Mouse (Mus musculus): ENCODE measurements around the gene Phxr2. TPM values are rescaled to one million over a fixed set of nuclear protein-coding genes. Genes with fewer than 3 reads are reported as not detected.

Gene Phxr2
- polyA plus RNA-seq, 1 experiment from 2014 or later, result not detected

GRCm38 (mm10) chr10:99126954-99127353 is 829 bp upstream of the Phxr2 start:
- no peak; the same call in 1 of the 2 replicates for ATAC-seq (replicated peaks; ENCODE audit: extremely low read depth, insufficient read depth, low FRiP score)

GRCm38 (mm10) chr10:99119471-99119870 is 6.7 kb downstream of the Phxr2 start:
- H3K4me1 ChIP-seq (ENCODE audit: control insufficient read depth, insufficient read depth, low read length), result peaks cover 10% of the 10 kb centered on the region
- no peak overlapping the region for H3K27ac ChIP-seq (ENCODE audit: low read length)
- H3K27me3 ChIP-seq (ENCODE audit: control insufficient read depth, insufficient read depth, low read length), result no peaks in the 10 kb centered on the region
- WGBS, result 61% methylated on average over 4 of the region's 4 CpGs
- H3K4me2 ChIP-seq (ENCODE audit: low read depth, low read length), result no peak overlapping the region
- no peak overlapping the region for H3K9ac ChIP-seq (ENCODE audit: low read length)
- no peaks in the 10 kb centered on the region for H3K9me3 ChIP-seq (replicated peaks; ENCODE audit: control insufficient read depth, low read length)
- no peak overlapping the region for H3K4me3 ChIP-seq (ENCODE audit: low read length)
- H3K36me3 ChIP-seq (ENCODE audit: control insufficient read depth, insufficient read depth), result no peaks in the 10 kb centered on the region
- no peak for ATAC-seq (replicated peaks; ENCODE audit: extremely low read depth, insufficient read depth, low FRiP score)

More at GRCm38 (mm10) chr10:99126954-99127353, 829 bp upstream of the Phxr2 start:
- Histone ChIP-seq H3K36me3 (ENCODE audit: control insufficient read depth, insufficient read depth) (0 out of 2 replicates have a peak, but pooled peaks cover 2% of the 10 kb centered on the region), H3K27ac (ENCODE audit: low read length) (no peak overlapping the region), H3K4me2 (ENCODE audit: low read depth, low read length) (no peak overlapping the region), H3K27me3 (ENCODE audit: control insufficient read depth, insufficient read depth, low read length) (no peaks in the 10 kb centered on the region), H3K9ac (ENCODE audit: low read length) (no peak overlapping the region), H3K4me1 (ENCODE audit: control insufficient read depth, insufficient read depth, low read length) (0 out of 2 replicates have a peak, but pooled peaks cover 4% of the 10 kb centered on the region), H3K9me3 (replicated peaks; ENCODE audit: control insufficient read depth, low read length) (no peaks in the 10 kb centered on the region), H3K4me3 (ENCODE audit: low read length) (no peak overlapping the region)
- 83% methylated on average over 14 of the region's 14 CpGs for WGBS

DNA sequence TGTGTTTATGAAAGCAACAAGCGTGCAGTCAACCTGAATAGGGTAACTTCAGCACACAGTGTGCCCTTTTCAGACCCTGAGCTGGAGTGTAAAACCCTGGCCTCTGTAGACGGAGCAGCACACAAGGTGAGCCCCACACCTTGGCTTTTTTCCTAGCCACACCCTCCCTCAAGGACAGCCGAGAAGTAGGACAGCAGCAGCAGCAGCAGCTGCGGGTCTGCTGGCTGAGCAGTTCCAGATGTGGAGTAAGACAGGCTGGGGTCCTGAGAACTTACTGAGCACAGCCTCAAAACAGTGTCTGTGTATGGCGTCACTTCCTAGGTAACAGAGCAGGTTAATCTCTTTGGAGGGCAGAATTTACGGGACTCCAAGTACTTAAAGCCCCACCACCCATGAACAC is 7.4 kb downstream of the Phxr2 start:
- no peak overlapping the region for H3K9ac ChIP-seq (ENCODE audit: low read length)
- 47% methylated on average over 6 of the region's 6 CpGs for WGBS
- H3K4me1 ChIP-seq (ENCODE audit: control insufficient read depth, insufficient read depth, low read length), result peaks cover 10% of the 10 kb centered on the region
- no peak overlapping the region for H3K4me3 ChIP-seq (ENCODE audit: low read length)
- H3K27ac ChIP-seq (ENCODE audit: low read length), result no peak overlapping the region
- H3K4me2 ChIP-seq (ENCODE audit: low read depth, low read length), result no peak overlapping the region
- H3K9me3 ChIP-seq (replicated peaks; ENCODE audit: control insufficient read depth, low read length), result no peaks in the 10 kb centered on the region
- H3K36me3 ChIP-seq (ENCODE audit: control insufficient read depth, insufficient read depth), result no peaks in the 10 kb centered on the region
- ATAC-seq (replicated peaks; ENCODE audit: extremely low read depth, insufficient read depth, low FRiP score), result no peak
- H3K27me3 ChIP-seq (ENCODE audit: control insufficient read depth, insufficient read depth, low read length), result no peaks in the 10 kb centered on the region

GRCm38 (mm10) chr10:99117876-99118275 is 8.2 kb downstream of the Phxr2 start:
- 71% methylated on average over 10 of the region's 10 CpGs for WGBS
- H3K9ac ChIP-seq (ENCODE audit: low read length), result no peak overlapping the region
- no peaks in the 10 kb centered on the region for H3K36me3 ChIP-seq (ENCODE audit: control insufficient read depth, insufficient read depth)
- H3K4me3 ChIP-seq (ENCODE audit: low read length), result no peak overlapping the region
- H3K4me2 ChIP-seq (ENCODE audit: low read depth, low read length), result no peak overlapping the region
- no peaks in the 10 kb centered on the region for H3K27me3 ChIP-seq (ENCODE audit: control insufficient read depth, insufficient read depth, low read length)
- peaks cover 10% of the 10 kb centered on the region for H3K4me1 ChIP-seq (ENCODE audit: control insufficient read depth, insufficient read depth, low read length)
- no peak for ATAC-seq (replicated peaks; ENCODE audit: extremely low read depth, insufficient read depth, low FRiP score)
- H3K9me3 ChIP-seq (replicated peaks; ENCODE audit: control insufficient read depth, low read length), result no peaks in the 10 kb centered on the region
- no peak overlapping the region for H3K27ac ChIP-seq (ENCODE audit: low read length)

DNA sequence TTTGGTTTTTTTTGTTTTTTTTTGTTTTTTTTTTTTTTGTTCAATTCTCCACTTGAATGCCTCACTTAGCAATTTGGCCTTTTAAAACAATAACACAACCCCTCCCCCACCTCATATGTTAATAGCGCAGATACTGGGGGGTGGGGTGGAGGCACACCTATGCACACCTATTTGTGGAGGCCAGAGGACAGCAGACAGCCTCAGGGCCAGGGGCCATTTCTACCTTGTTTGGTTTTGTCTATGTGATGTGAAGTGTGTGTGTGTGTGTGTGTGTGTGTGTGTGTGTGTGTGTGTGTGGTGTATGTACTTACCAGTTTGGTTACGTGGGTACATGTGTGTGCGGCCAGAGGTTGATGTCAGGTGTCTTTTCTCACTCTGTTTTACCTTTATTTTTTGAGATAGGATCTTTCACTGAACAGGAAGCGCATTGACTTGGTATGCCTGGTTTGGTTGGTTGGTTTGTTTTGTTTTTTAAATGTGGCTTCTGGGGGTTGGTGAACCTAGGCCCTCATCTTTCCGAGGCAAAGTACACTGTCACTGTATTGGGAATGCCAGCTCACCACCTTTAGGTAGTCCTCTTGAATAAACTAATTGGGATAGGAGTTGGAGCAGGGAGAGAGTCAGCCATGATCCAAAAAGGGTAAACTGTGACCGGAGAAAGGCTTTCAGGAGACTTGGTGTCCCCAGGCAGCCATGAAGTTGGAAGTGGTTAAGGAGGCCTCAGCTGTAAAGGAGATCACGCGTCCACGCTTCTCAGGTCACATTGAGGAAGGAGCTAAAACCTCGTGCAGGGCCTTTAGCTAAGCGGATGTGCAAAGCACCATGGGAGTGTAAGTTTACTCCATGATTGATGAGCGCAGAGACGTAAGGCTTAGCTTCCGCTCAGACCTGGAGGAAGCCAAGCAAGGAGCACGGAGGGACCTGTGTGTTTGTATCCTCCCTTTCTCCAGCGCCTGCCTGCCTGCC is 9.2 kb downstream of the Phxr2 start:
- no peaks in the 10 kb centered on the region for H3K9me3 ChIP-seq (replicated peaks; ENCODE audit: control insufficient read depth, low read length)
- WGBS, result 85% methylated on average over 16 of the region's 16 CpGs
- peaks cover 10% of the 10 kb centered on the region for H3K4me1 ChIP-seq (ENCODE audit: control insufficient read depth, insufficient read depth, low read length)
- H3K27me3 ChIP-seq (ENCODE audit: control insufficient read depth, insufficient read depth, low read length), result no peaks in the 10 kb centered on the region
- H3K4me2 ChIP-seq (ENCODE audit: low read depth, low read length), result no peak overlapping the region
- ATAC-seq (replicated peaks; ENCODE audit: extremely low read depth, insufficient read depth, low FRiP score), result 0 out of 2 replicates have a peak, but pooled peaks have one; percentile 29
- H3K27ac ChIP-seq (ENCODE audit: low read length), result no peak overlapping the region
- no peak overlapping the region for H3K4me3 ChIP-seq (ENCODE audit: low read length)
- H3K9ac ChIP-seq (ENCODE audit: low read length), result no peak overlapping the region
- H3K36me3 ChIP-seq (ENCODE audit: control insufficient read depth, insufficient read depth), result no peaks in the 10 kb centered on the region

- no peak overlapping the region for H3K27ac ChIP-seq (ENCODE audit: low read length)
- peaks cover 10% of the 10 kb centered on the region for H3K4me1 ChIP-seq (ENCODE audit: control insufficient read depth, insufficient read depth, low read length)
- H3K4me2 ChIP-seq (ENCODE audit: low read depth, low read length), result peak overlapping the region; percentile 53
- no peaks in the 10 kb centered on the region for H3K9me3 ChIP-seq (replicated peaks; ENCODE audit: control insufficient read depth, low read length)
- no peaks in the 10 kb centered on the region for H3K27me3 ChIP-seq (ENCODE audit: control insufficient read depth, insufficient read depth, low read length)
- WGBS, result 56% methylated on average over 8 of the region's 8 CpGs
- no peak; the same call in 1 of the 2 replicates for ATAC-seq (replicated peaks; ENCODE audit: extremely low read depth, insufficient read depth, low FRiP score)
- H3K9ac ChIP-seq (ENCODE audit: low read length), result no peak overlapping the region
- H3K36me3 ChIP-seq (ENCODE audit: control insufficient read depth, insufficient read depth), result no peaks in the 10 kb centered on the region
- H3K4me3 ChIP-seq (ENCODE audit: low read length), result peak overlapping the region; percentile 31
Measured at GRCm38 (mm10) chr10:99116237-99116632, 9.9 kb downstream of the Phxr2 start.

GRCm38 (mm10) chr10:99115471-99116236 is 10.5 kb downstream of the Phxr2 start:
- H3K4me3 ChIP-seq (ENCODE audit: low read length), result peak overlapping the region; percentile 31
- no peak overlapping the region for H3K27ac ChIP-seq (ENCODE audit: low read length)
- peaks cover 10% of the 10 kb centered on the region for H3K4me1 ChIP-seq (ENCODE audit: control insufficient read depth, insufficient read depth, low read length)
- no peaks in the 10 kb centered on the region for H3K27me3 ChIP-seq (ENCODE audit: control insufficient read depth, insufficient read depth, low read length)
- no peaks in the 10 kb centered on the region for H3K9me3 ChIP-seq (replicated peaks; ENCODE audit: control insufficient read depth, low read length)
- peak overlapping the region; percentile 53 for H3K4me2 ChIP-seq (ENCODE audit: low read depth, low read length)
- H3K36me3 ChIP-seq (ENCODE audit: control insufficient read depth, insufficient read depth), result no peaks in the 10 kb centered on the region
- no peak overlapping the region; the same call in 1 of the 2 replicates for H3K9ac ChIP-seq (ENCODE audit: low read length)
- ATAC-seq (replicated peaks; ENCODE audit: extremely low read depth, insufficient read depth, low FRiP score), result peak; percentile 39; the same call in 1 of the 2 replicates
- WGBS, result 24% methylated on average over 18 of the region's 18 CpGs

- Histone ChIP-seq H3K4me2 (ENCODE audit: low read depth, low read length) (no peak overlapping the region), H3K9me3 (replicated peaks; ENCODE audit: control insufficient read depth, low read length) (no peaks in the 10 kb centered on the region), H3K27me3 (ENCODE audit: control insufficient read depth, insufficient read depth, low read length) (no peaks in the 10 kb centered on the region), H3K4me1 (ENCODE audit: control insufficient read depth, insufficient read depth, low read length) (peaks cover 10% of the 10 kb centered on the region), H3K9ac (ENCODE audit: low read length) (no peak overlapping the region), H3K4me3 (ENCODE audit: low read length) (no peak overlapping the region), H3K27ac (ENCODE audit: low read length) (no peak overlapping the region), H3K36me3 (ENCODE audit: control insufficient read depth, insufficient read depth) (peaks cover 10% of the 10 kb centered on the region)
- WGBS, result 81% methylated on average over 8 of the region's 8 CpGs
- ATAC-seq (replicated peaks; ENCODE audit: extremely low read depth, insufficient read depth, low FRiP score), result no peak
Measured at GRCm38 (mm10) chr10:99114295-99114694, 11.8 kb downstream of the Phxr2 start.
